Mouse (Mus musculus) stomach, embryonic 16.5 days (tissue): Measurements from ENCODE around the gene C1qc. TPM values are rescaled to one million over a fixed set of nuclear protein-coding genes. Genes with fewer than 3 reads are reported as not detected.

ENCODE experiments used
- ATAC-seq: fragments of 200-750 bp; cut with Nextera tagmentation; 2 replicates; pipeline ENCODE4 v1.8.0; 2017; ENCODE audit warnings: moderate number of reproducible peaks, moderate TSS enrichment; ENCODE audit not compliant: insufficient read depth, low FRiP score
- H3K27ac ChIP-seq: fragments of 300-500 bp; sonication (generic); 2 replicates; pipeline ENCODE4 v1.5.1; 2014; ENCODE audit warnings: low read length
- H3K27me3 ChIP-seq: fragments of 300-500 bp; sonication (generic); 2 replicates; pipeline ENCODE4 v1.6.1; 2014; ENCODE audit warnings: low read length, control low read depth, mixed read lengths; ENCODE audit not compliant: control insufficient read depth, insufficient read depth
- H3K36me3 ChIP-seq: fragments of 300-500 bp; sonication (generic); 2 replicates; pipeline ENCODE4 v1.6.1; 2014; ENCODE audit warnings: low read length; ENCODE audit not compliant: control insufficient read depth, insufficient read depth
- H3K4me1 ChIP-seq: fragments of 300-500 bp; sonication (generic); 2 replicates; pipeline ENCODE4 v1.6.1; 2014; ENCODE audit warnings: low read length, control low read depth, mixed read lengths; ENCODE audit not compliant: control insufficient read depth, insufficient read depth
- H3K4me2 ChIP-seq: fragments of 300-500 bp; sonication (generic); 2 replicates; pipeline ENCODE4 v1.6.1; 2014; ENCODE audit warnings: low read depth, low read length, mixed read lengths
- H3K4me3 ChIP-seq: fragments of 300-500 bp; sonication (generic); replicated peaks from 2 replicates; pipeline ENCODE4 v1.5.1; 2014; ENCODE audit warnings: mild to moderate bottlenecking, low read length
- H3K9ac ChIP-seq: fragments of 300-500 bp; sonication (generic); 2 replicates; pipeline ENCODE4 v1.6.1; 2014; ENCODE audit warnings: low read length
- H3K9me3 ChIP-seq: fragments of 300-500 bp; sonication (generic); replicated peaks from 2 replicates; pipeline ENCODE4 v1.6.1; 2016; ENCODE audit warnings: low read length, control low read depth; ENCODE audit not compliant: control insufficient read depth
- WGBS: fragments of 180-500 bp; shearing (Covaris S2); extraction: QIAGEN DNeasy Blood & Tissue Kit; methylation state at CpG from one replicate; pipeline ENCODE4 v1.1.7; 2014; 5-methylcytosine and 5-hydroxymethylcytosine counted together
- polyA plus RNA-seq: library from polyadenylated mRNA; unstranded; fragments of >200 nt; fragmentation: Nextera tagmentation; extraction: Ambion mirVana; gene quantifications from 2 replicates; pipeline ENCODE4 v1.2.1, GENCODE M21; 2015

Gene C1qc
- 28.4 and 29.3 TPM in 2 replicates for polyA plus RNA-seq

DNA sequence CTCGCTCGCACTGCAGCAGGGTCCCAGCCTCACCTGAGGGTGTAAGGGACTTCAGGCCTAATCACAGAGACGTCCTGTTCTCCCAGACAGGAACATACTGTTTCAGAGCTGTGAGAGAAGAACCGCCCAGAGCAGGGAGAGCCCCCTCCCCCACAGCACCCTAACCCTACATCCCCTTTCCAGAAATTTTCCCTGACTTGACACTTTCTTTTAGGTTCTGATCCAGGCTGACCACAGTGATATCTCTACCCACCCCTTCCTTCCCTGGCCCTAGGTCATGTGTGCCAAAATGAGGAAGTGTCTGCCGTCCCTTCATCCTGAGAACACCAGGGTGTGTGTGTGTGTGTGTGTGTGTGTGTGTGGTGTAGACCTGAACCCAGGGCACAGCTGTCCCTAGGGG is at the start of gene C1qc:
TSS of gene C1qc (minus strand) at position 255 of the 400 bp plus-strand sequence.
- Histone ChIP-seq H3K4me2 (no peak within 1 kb of the TSS), H3K4me1 (0 out of 2 replicates have a peak, but pooled peaks cover 3% of the 10 kb centered on the region), H3K9me3 (no peaks in the 10 kb centered on the region), H3K27me3 (peaks cover 3% of the 10 kb centered on the region; the same call in 1 of the 2 replicates), H3K9ac (no peak within 1 kb of the TSS), H3K27ac (no peak within 1 kb of the TSS), H3K36me3 (no peaks in the 10 kb centered on the region), H3K4me3 (peak within 1 kb of the TSS; percentile 3; the same call in 1 of the 2 replicates)
- ATAC-seq: no peak
- 57% methylated on average over 5 of the region's 5 CpGs for WGBS

DNA sequence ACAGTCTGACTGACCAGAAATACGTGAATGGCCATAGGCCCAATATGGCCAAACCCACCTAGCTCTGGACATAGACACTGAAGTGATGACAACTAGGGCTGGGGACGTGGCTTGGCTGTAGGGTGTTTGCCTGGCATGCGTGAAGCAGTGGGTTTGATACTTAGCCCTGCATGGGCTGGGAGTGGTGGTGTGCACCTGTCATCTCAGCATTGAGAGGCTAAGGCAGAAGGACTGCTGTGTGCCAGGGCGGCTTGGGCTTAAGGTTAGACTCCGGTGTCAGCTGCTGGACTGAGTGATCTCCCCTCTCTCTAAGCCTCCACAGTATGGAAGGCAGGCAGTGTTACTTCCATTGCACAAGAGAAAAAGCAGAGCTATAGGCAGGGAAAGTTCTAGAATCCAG is 45.1 kb upstream of the C1qc start:
- WGBS: 93% methylated on average over 5 of the region's 5 CpGs
- H3K9me3 ChIP-seq: no peaks in the 10 kb centered on the region

DNA sequence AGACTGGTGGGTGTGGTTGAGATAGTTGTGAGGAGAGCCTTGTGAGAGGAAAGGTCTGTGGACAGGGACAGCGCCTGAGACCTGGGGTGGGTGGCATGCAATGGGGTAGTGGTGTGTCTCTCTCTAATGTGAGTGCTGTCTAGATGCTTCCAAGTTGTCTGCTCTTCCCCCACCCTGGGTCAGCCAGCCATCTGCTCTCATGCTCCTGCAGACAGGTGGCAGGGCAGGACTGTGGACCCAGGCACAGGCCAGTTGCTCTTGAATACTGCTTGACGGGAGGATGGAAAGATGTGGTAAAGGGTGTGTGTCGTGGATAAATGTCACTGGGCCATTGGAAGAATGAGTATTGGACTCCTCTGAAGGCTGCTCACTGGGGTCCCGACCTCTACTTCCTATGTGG is 44.5 kb upstream of the C1qc start:
- ATAC-seq: no peak
- H3K27ac ChIP-seq: no peak overlapping the region
- H3K9me3 ChIP-seq: no peaks in the 10 kb centered on the region
- H3K4me2 ChIP-seq: no peak overlapping the region
- no peak overlapping the region for H3K9ac ChIP-seq
- WGBS: 71% methylated on average over 4 of the region's 4 CpGs
- H3K36me3 ChIP-seq: no peaks in the 10 kb centered on the region
- no peak overlapping the region for H3K4me3 ChIP-seq
- peaks cover 4% of the 10 kb centered on the region for H3K4me1 ChIP-seq
- H3K27me3 ChIP-seq: no peaks in the 10 kb centered on the region

More for the DNA sequence above, 45.1 kb upstream of the C1qc start:
- peaks cover 4% of the 10 kb centered on the region for H3K4me1 ChIP-seq
- H3K36me3 ChIP-seq: no peaks in the 10 kb centered on the region
- H3K27me3 ChIP-seq: no peaks in the 10 kb centered on the region
- H3K9ac ChIP-seq: no peak overlapping the region
- no peak overlapping the region for H3K27ac ChIP-seq
- H3K4me2 ChIP-seq: no peak overlapping the region
- no peak overlapping the region for H3K4me3 ChIP-seq
- no peak for ATAC-seq

DNA sequence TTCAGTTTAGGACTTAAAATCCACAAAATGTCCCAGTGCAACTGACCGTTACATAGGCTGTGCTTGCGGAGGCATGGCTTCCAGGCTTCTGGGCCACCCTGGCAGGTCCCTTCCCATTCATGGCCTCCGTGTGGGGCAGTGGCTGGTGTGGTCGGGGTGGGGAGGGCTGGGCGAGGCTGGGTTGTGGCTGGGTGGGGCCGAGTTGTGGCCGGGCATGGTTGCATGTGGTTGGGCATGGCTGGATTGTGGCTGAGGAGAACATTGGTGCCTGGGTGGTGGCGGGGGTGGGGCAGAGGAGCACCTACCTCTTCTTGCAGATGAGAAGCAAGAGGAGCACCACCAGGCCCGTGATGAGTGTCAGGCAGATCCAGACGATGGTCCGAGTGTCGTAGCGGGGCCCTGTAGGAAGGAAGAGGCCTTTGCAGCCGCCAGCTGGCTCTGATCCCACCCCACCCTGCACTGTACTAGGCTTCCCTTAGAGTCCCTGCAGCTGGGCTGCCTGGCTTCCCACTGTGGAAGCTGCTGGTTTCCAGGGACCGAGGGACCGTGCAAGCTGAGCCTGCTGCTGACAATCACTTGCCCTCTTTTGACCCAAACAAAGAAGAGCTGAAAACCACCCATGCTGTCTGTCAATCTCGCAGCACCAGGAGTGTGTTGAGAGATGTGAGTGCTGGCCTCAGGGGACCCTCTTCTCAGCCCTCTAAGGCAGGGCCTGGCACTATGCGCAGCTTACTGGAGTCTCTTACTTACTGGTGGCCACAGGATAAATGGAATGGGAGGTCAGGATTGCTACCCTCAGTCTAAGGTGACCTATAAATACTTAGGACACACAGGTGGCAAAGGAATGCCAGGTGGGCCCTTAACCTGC is 42.1 kb upstream of the C1qc start:
- no peak overlapping the region for H3K4me3 ChIP-seq
- H3K27ac ChIP-seq: no peak overlapping the region
- WGBS: 53% methylated on average over 18 of the region's 18 CpGs
- peaks cover 4% of the 10 kb centered on the region for H3K4me1 ChIP-seq
- no peak overlapping the region for H3K9ac ChIP-seq
- H3K36me3 ChIP-seq: no peaks in the 10 kb centered on the region
- H3K4me2 ChIP-seq: no peak overlapping the region
- no peaks in the 10 kb centered on the region for H3K27me3 ChIP-seq
- ATAC-seq: peak; percentile 42; the same call in 1 of the 2 replicates
- H3K9me3 ChIP-seq: no peaks in the 10 kb centered on the region

DNA sequence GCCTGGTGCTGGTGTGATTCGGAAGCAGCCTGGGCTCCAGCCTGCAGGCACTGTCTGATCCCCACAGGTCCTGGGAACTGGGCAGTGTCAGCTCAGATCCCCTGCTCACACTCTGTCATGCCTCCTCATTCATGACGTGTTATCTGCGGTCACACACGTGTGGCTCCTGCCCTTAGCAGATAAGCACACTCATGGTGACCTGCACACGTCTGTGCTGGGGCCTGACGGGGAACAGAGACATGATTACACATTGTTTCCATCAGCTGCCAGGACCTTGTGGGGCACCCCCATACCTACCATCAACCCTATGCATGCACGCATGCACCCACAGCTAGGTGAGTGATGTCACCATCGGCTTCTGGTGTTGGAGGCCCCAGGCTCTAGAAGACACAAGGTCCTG is 37.6 kb upstream of the C1qc start:
- no peak overlapping the region for H3K4me2 ChIP-seq
- 0 out of 2 replicates have a peak, but pooled peaks have one; percentile 15 for ATAC-seq
- no peaks in the 10 kb centered on the region for H3K36me3 ChIP-seq
- H3K4me3 ChIP-seq: no peak overlapping the region
- 80% methylated on average over 8 of the region's 8 CpGs for WGBS
- no peak overlapping the region for H3K9ac ChIP-seq
- peaks cover 10% of the 10 kb centered on the region; the same call in 1 of the 2 replicates for H3K27me3 ChIP-seq
- H3K9me3 ChIP-seq: no peaks in the 10 kb centered on the region
- H3K4me1 ChIP-seq: peaks cover 4% of the 10 kb centered on the region
- H3K27ac ChIP-seq: no peak overlapping the region

DNA sequence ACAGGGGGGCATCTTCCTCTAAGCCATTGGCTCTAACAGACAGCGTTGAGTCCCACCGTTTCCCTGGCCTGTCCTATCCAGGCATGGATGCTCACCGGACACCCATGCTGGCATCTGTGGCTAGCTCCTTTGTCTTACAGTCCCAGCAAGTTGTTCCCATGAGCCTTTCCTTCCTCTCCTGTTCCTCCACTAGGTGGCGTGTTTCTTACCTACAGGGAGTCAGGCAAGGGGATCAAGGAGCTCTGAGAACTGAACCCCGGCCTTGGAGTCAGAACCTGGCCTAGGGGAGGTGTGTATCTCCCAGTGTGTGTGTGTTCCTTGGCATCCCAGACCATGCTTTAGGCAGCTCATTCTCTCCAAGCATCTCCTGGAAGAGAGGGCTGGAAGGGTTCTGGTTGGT is 36.1 kb upstream of the C1qc start:
- 14% methylated on average over 5 of the region's 5 CpGs for WGBS
- Histone ChIP-seq H3K4me3 (no peak overlapping the region), H3K9me3 (no peaks in the 10 kb centered on the region), H3K4me2 (no peak overlapping the region), H3K9ac (no peak overlapping the region), H3K36me3 (no peaks in the 10 kb centered on the region), H3K4me1 (no peaks in the 10 kb centered on the region), H3K27me3 (peaks cover 18% of the 10 kb centered on the region; the same call in 1 of the 2 replicates), H3K27ac (no peak overlapping the region)
- no peak for ATAC-seq

DNA sequence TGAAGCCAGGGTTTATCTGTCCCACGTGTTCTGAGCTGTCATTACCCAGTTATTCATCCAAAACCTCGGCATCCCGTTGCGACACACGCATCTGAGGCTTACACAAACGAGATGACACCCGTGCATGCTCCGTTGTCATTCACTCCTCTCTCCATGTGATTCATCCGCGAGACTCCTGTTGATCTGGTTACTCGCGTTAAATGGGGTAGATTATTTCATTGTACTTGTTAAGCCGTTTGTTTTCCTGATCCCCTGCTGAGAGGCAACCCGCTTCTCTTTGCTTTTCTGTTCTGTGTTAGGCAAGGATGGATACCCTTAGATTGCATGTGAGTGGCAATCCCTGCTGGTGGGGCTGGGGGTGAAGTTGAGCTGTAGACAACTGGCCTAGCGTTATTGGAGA is 32.9 kb upstream of the C1qc start:
- no peaks in the 10 kb centered on the region for H3K36me3 ChIP-seq
- no peaks in the 10 kb centered on the region for H3K9me3 ChIP-seq
- H3K4me2 ChIP-seq: no peak overlapping the region
- ATAC-seq: no peak
- no peak overlapping the region for H3K9ac ChIP-seq
- no peak overlapping the region for H3K27ac ChIP-seq
- no peaks in the 10 kb centered on the region for H3K4me1 ChIP-seq
- peaks cover 18% of the 10 kb centered on the region; the same call in 1 of the 2 replicates for H3K27me3 ChIP-seq
- WGBS: 18% methylated on average over 15 of the region's 15 CpGs
- no peak overlapping the region for H3K4me3 ChIP-seq

DNA sequence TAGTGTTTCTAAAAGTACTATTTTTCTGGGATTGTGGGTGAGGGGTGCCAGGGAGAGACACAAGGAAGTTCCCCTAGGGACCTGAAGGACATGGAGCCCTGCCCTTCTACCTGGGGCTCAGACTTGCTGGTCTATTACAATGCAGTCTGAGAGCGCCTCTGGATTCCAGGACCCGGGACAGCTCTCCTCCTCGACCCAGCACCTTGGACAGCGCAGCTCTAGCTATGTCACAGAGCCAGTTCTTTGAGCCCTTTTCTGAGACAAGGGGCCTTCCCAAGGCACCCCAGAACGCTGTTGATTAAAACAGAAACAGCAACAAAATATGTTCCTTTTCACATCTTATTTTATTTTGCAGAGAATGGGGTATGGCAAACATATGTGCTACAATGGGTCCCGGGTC is 31.7 kb upstream of the C1qc start:
- ATAC-seq: no peak
- no peaks in the 10 kb centered on the region for H3K4me1 ChIP-seq
- no peak overlapping the region for H3K4me2 ChIP-seq
- H3K9ac ChIP-seq: no peak overlapping the region
- no peak overlapping the region for H3K27ac ChIP-seq
- no peaks in the 10 kb centered on the region for H3K9me3 ChIP-seq
- H3K4me3 ChIP-seq: no peak overlapping the region
- H3K36me3 ChIP-seq: no peaks in the 10 kb centered on the region
- H3K27me3 ChIP-seq: peaks cover 18% of the 10 kb centered on the region; the same call in 1 of the 2 replicates
- WGBS: 4% methylated on average over 6 of the region's 6 CpGs

DNA sequence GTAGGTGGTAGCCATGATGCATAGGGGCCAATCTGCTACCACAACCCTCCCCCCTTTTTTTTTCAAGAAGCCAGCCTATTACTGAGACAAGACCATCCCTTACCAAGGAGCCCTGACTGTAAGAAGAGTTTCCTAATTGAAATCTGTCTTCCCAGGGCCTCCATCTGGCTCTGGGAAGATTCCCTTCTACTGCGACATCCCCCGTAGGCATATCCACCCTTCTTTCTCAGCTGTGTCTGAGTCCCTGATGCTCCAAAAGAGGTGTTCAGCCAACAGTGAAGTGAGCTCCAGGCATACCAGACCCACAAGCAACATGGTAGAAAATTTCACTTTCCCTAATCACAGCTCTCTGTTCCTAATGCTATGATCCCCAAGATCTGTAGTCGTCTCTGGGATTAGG is 26.7 kb upstream of the C1qc start:
- H3K36me3 ChIP-seq: no peaks in the 10 kb centered on the region
- no peaks in the 10 kb centered on the region for H3K9me3 ChIP-seq
- H3K27ac ChIP-seq: no peak overlapping the region
- WGBS: 77% methylated on average over 3 of the region's 3 CpGs
- no peak overlapping the region for H3K4me3 ChIP-seq
- H3K4me2 ChIP-seq: no peak overlapping the region
- no peaks in the 10 kb centered on the region for H3K27me3 ChIP-seq
- no peaks in the 10 kb centered on the region for H3K4me1 ChIP-seq
- H3K9ac ChIP-seq: no peak overlapping the region
- ATAC-seq: no peak
